Mouse (Mus musculus): Measurements from ENCODE around the gene Cers6.

- no peak for TF ChIP-seq CTCF (IDR thresholded peaks at IDR 0.05)
- TF ChIP-seq POLR2A (IDR thresholded peaks at IDR 0.05; ENCODE audit: insufficient read depth, low read depth, low read length), result no peak
- TF ChIP-seq EP300 (IDR thresholded peaks at IDR 0.05; ENCODE audit: insufficient read depth, low read depth, low read length), result no peak
Measured at GRCm38 (mm10) chr2:68926913-68927790, 65.9 kb downstream of the Cers6 start.
